Mouse (Mus musculus) hindbrain, embryonic 12.5 days (tissue): Measurements from ENCODE around the gene Shank3. TPM values are rescaled to one million over a fixed set of nuclear protein-coding genes. Genes with fewer than 3 reads are reported as not detected.

ENCODE experiments used
- ATAC-seq: fragments of 200-750 bp; cut with Nextera tagmentation; 2 replicates; pipeline ENCODE4 v1.8.0; 2017; ENCODE audit warnings: moderate TSS enrichment; ENCODE audit not compliant: low FRiP score
- H3K27ac ChIP-seq: fragments of 300-500 bp; sonication (generic); 2 replicates; pipeline ENCODE4 v1.5.1; 2016; ENCODE audit warnings: mild to moderate bottlenecking
- H3K27me3 ChIP-seq: fragments of 300-500 bp; sonication (generic); 2 replicates; pipeline ENCODE4 v1.6.1; 2016; ENCODE audit warnings: mild to moderate bottlenecking
- H3K36me3 ChIP-seq: fragments of 300-500 bp; sonication (generic); 2 replicates; pipeline ENCODE4 v1.6.1; 2016; ENCODE audit warnings: mild to moderate bottlenecking
- H3K4me1 ChIP-seq: fragments of 300-500 bp; sonication (generic); 2 replicates; pipeline ENCODE4 v1.6.1; 2016
- H3K4me2 ChIP-seq: fragments of 300-500 bp; sonication (generic); replicated peaks from 2 replicates; pipeline ENCODE4 v1.6.1; 2016; ENCODE audit warnings: mild to moderate bottlenecking
- H3K4me3 ChIP-seq: fragments of 300-500 bp; sonication (generic); 2 replicates; pipeline ENCODE4 v1.5.1; 2016; ENCODE audit warnings: mild to moderate bottlenecking
- H3K9ac ChIP-seq: fragments of 300-500 bp; sonication (generic); 2 replicates; pipeline ENCODE4 v1.6.1; 2016; ENCODE audit warnings: mild to moderate bottlenecking, moderate library complexity
- H3K9me3 ChIP-seq: fragments of 300-500 bp; sonication (generic); replicated peaks from 2 replicates; pipeline ENCODE4 v1.6.1; 2016; ENCODE audit warnings: mild to moderate bottlenecking
- WGBS: fragments of 180-500 bp; shearing (Covaris S2); methylation state at CpG from one replicate; pipeline ENCODE4 v1.1.7; 2016; 5-methylcytosine and 5-hydroxymethylcytosine counted together
- polyA plus RNA-seq: library from polyadenylated mRNA; unstranded; fragments of >200 nt; fragmentation: Nextera tagmentation; extraction: Ambion mirVana; gene quantifications from 2 replicates; pipeline ENCODE4 v1.2.1, GENCODE M21; 2016

Shank3 gene
- polyA plus RNA-seq, 1 experiment from 2014 or later = 7.5 TPM

- no peak for ATAC-seq
- WGBS = 95% methylated on average over 8 of the region's 8 CpGs
- no peak overlapping the region for H3K4me2 ChIP-seq
- H3K36me3 ChIP-seq = peaks cover 18% of the 10 kb centered on the region
- H3K9me3 ChIP-seq = no peaks in the 10 kb centered on the region
- H3K27me3 ChIP-seq = peaks cover 34% of the 10 kb centered on the region
- H3K4me3 ChIP-seq = no peak overlapping the region
- H3K9ac ChIP-seq = no peak overlapping the region
- H3K27ac ChIP-seq = no peak overlapping the region
- peaks cover 18% of the 10 kb centered on the region for H3K4me1 ChIP-seq
Measured at GRCm38 (mm10) chr15:89550506-89550905, 51.1 kb downstream of the Shank3 start.

- ATAC-seq = no peak
- Histone ChIP-seq H3K27ac (no peak overlapping the region), H3K4me1 (peaks cover 24% of the 10 kb centered on the region), H3K4me2 (no peak overlapping the region), H3K9me3 (no peaks in the 10 kb centered on the region), H3K9ac (no peak overlapping the region), H3K36me3 (peaks cover 8% of the 10 kb centered on the region; the same call in 1 of the 2 replicates), H3K4me3 (no peak overlapping the region), H3K27me3 (peaks cover 42% of the 10 kb centered on the region)
- 74% methylated on average over 1 of the region's 1 CpGs for WGBS
Measured at GRCm38 (mm10) chr15:89551733-89552132, 52.3 kb downstream of the Shank3 start.

- Histone ChIP-seq H3K4me1 (peaks cover 23% of the 10 kb centered on the region), H3K4me2 (no peak overlapping the region), H3K27me3 (peaks cover 50% of the 10 kb centered on the region), H3K4me3 (no peak overlapping the region), H3K9me3 (no peaks in the 10 kb centered on the region), H3K9ac (no peak overlapping the region), H3K36me3 (no peaks in the 10 kb centered on the region; the same call in 1 of the 2 replicates), H3K27ac (no peak overlapping the region)
- no peak for ATAC-seq
- 91% methylated on average over 6 of the region's 6 CpGs for WGBS
Measured at GRCm38 (mm10) chr15:89555591-89555990, 56.2 kb downstream of the Shank3 start.

- H3K27me3 ChIP-seq = peaks cover 50% of the 10 kb centered on the region
- H3K4me1 ChIP-seq = peaks cover 23% of the 10 kb centered on the region
- H3K9ac ChIP-seq = no peak overlapping the region
- no peaks in the 10 kb centered on the region for H3K36me3 ChIP-seq
- peak overlapping the region; percentile 15; the same call in 1 of the 2 replicates for H3K4me3 ChIP-seq
- no peaks in the 10 kb centered on the region for H3K9me3 ChIP-seq
- H3K4me2 ChIP-seq = peak overlapping the region; percentile 41
- H3K27ac ChIP-seq = no peak overlapping the region
- ATAC-seq = peak; percentile 65
- WGBS = 22% methylated on average over 23 of the region's 23 CpGs
Measured at GRCm38 (mm10) chr15:89556401-89557178, 57.2 kb downstream of the Shank3 start.

GRCm38 (mm10) chr15:89557179-89557995, 58.0 kb downstream of the Shank3 start:
- H3K27me3 ChIP-seq = peaks cover 50% of the 10 kb centered on the region
- WGBS = 8% methylated on average over 38 of the region's 40 CpGs
- H3K4me1 ChIP-seq = peaks cover 23% of the 10 kb centered on the region
- peak overlapping the region; percentile 49 for H3K4me2 ChIP-seq
- no peak overlapping the region for H3K27ac ChIP-seq
- H3K9me3 ChIP-seq = no peaks in the 10 kb centered on the region
- no peaks in the 10 kb centered on the region for H3K36me3 ChIP-seq
- no peak for ATAC-seq
- no peak overlapping the region for H3K9ac ChIP-seq
- peak overlapping the region; percentile 26 for H3K4me3 ChIP-seq

GRCm38 (mm10) chr15:89557996-89558390, 58.6 kb downstream of the Shank3 start:
- no peaks in the 10 kb centered on the region for H3K9me3 ChIP-seq
- WGBS = 5% methylated on average over 34 of the region's 34 CpGs
- H3K4me1 ChIP-seq = peaks cover 23% of the 10 kb centered on the region
- no peak overlapping the region for H3K9ac ChIP-seq
- no peaks in the 10 kb centered on the region for H3K36me3 ChIP-seq
- peaks cover 50% of the 10 kb centered on the region for H3K27me3 ChIP-seq
- peak overlapping the region; percentile 49 for H3K4me2 ChIP-seq
- no peak for ATAC-seq
- peak overlapping the region; percentile 26 for H3K4me3 ChIP-seq
- H3K27ac ChIP-seq = no peak overlapping the region

GRCm38 (mm10) chr15:89559202-89559731, 59.8 kb downstream of the Shank3 start:
- peaks cover 23% of the 10 kb centered on the region for H3K4me1 ChIP-seq
- no peaks in the 10 kb centered on the region for H3K9me3 ChIP-seq
- no peaks in the 10 kb centered on the region for H3K36me3 ChIP-seq
- no peak overlapping the region for H3K9ac ChIP-seq
- no peak overlapping the region for H3K27ac ChIP-seq
- H3K4me3 ChIP-seq = no peak overlapping the region
- peaks cover 50% of the 10 kb centered on the region for H3K27me3 ChIP-seq
- ATAC-seq = no peak
- WGBS = 41% methylated on average over 10 of the region's 10 CpGs
- no peak overlapping the region for H3K4me2 ChIP-seq

GRCm38 (mm10) chr15:89568114-89568513, 68.7 kb downstream of the Shank3 start, which contains the start of gene Acr:
Gene Acr (plus strand): TSS chr15:89568326.
- no peaks in the 10 kb centered on the region for H3K4me1 ChIP-seq
- no peak for ATAC-seq
- WGBS = 87% methylated on average over 6 of the region's 6 CpGs

GRCm38 (mm10) chr15:89572147-89572546, 72.7 kb downstream of the Shank3 start:
- H3K36me3 ChIP-seq = no peaks in the 10 kb centered on the region
- H3K4me3 ChIP-seq = no peak overlapping the region
- no peaks in the 10 kb centered on the region for H3K27me3 ChIP-seq
- H3K9ac ChIP-seq = no peak overlapping the region
- H3K9me3 ChIP-seq = no peaks in the 10 kb centered on the region
- no peak overlapping the region for H3K27ac ChIP-seq
- 80% methylated on average over 8 of the region's 8 CpGs for WGBS
- no peak for ATAC-seq
- H3K4me2 ChIP-seq = no peak overlapping the region
- no peaks in the 10 kb centered on the region for H3K4me1 ChIP-seq

More at GRCm38 (mm10) chr15:89568114-89568513, 68.7 kb downstream of the Shank3 start, which contains the start of gene Acr:
- H3K27ac ChIP-seq = no peak within 1 kb of the TSS
- no peak within 1 kb of the TSS for H3K4me3 ChIP-seq
- no peaks in the 10 kb centered on the region for H3K9me3 ChIP-seq
- H3K27me3 ChIP-seq = no peaks in the 10 kb centered on the region
- no peak within 1 kb of the TSS for H3K4me2 ChIP-seq
- H3K36me3 ChIP-seq = no peaks in the 10 kb centered on the region
- no peak within 1 kb of the TSS for H3K9ac ChIP-seq

- no peak overlapping the region for H3K27ac ChIP-seq
- H3K9ac ChIP-seq = no peak overlapping the region
- H3K4me3 ChIP-seq = no peak overlapping the region
- peaks cover 39% of the 10 kb centered on the region for H3K36me3 ChIP-seq
- 0 out of 2 replicates have a peak, but pooled peaks cover 3% of the 10 kb centered on the region for H3K4me1 ChIP-seq
- 89% methylated on average over 7 of the region's 7 CpGs for WGBS
- H3K9me3 ChIP-seq = no peaks in the 10 kb centered on the region
- H3K4me2 ChIP-seq = no peak overlapping the region
- ATAC-seq = no peak
- no peaks in the 10 kb centered on the region for H3K27me3 ChIP-seq
Measured at GRCm38 (mm10) chr15:89582494-89582893, 83.1 kb downstream of the Shank3 start.

- ATAC-seq = no peak
- Histone ChIP-seq H3K4me3 (no peak overlapping the region), H3K27ac (no peak overlapping the region), H3K4me2 (no peak overlapping the region), H3K36me3 (peaks cover 52% of the 10 kb centered on the region), H3K4me1 (peaks cover 4% of the 10 kb centered on the region; the same call in 1 of the 2 replicates), H3K9ac (no peak overlapping the region), H3K9me3 (no peaks in the 10 kb centered on the region), H3K27me3 (no peaks in the 10 kb centered on the region)
- WGBS = 86% methylated on average over 5 of the region's 5 CpGs
Measured at GRCm38 (mm10) chr15:89585101-89585500, 85.7 kb downstream of the Shank3 start.

- Histone ChIP-seq H3K27ac (no peak overlapping the region), H3K9me3 (no peaks in the 10 kb centered on the region), H3K4me2 (no peak overlapping the region), H3K4me3 (no peak overlapping the region), H3K4me1 (peaks cover 9% of the 10 kb centered on the region), H3K36me3 (peaks cover 52% of the 10 kb centered on the region), H3K27me3 (no peaks in the 10 kb centered on the region), H3K9ac (no peak overlapping the region)
- 92% methylated on average over 11 of the region's 11 CpGs for WGBS
- ATAC-seq = no peak
Measured at GRCm38 (mm10) chr15:89585631-89586030, 86.2 kb downstream of the Shank3 start.
